Mouse (Mus musculus) ovary, postnatal 14 days (tissue): ENCODE results near the gene Pde4d.
A peak's percentile ranks its signal among the peaks of the same experiment; 100 is the strongest.

Experiments used
- DNase-seq: peaks from one replicate; pipeline ENCODE4 v3.0.0; 2022; ENCODE audit warnings: low spot score

The Pde4d gene

GRCm38 (mm10) chr13:109406341-109406740 lies 956.6 kb downstream of the Pde4d start:
- no peak for DNase-seq

- no peak for DNase-seq
These were observed 957.6 kb downstream of the Pde4d start for GRCm38 (mm10) chr13:109407371-109407770.

GRCm38 (mm10) chr13:109420426-109420825 lies 970.7 kb downstream of the Pde4d start:
- DNase-seq, result no peak

GRCm38 (mm10) chr13:109424906-109425305 lies 975.2 kb downstream of the Pde4d start:
- DNase-seq, result no peak

- DNase-seq, result no peak
These were observed 975.8 kb downstream of the Pde4d start for GRCm38 (mm10) chr13:109425548-109425947.

- DNase-seq, result no peak
These were observed 976.3 kb downstream of the Pde4d start for GRCm38 (mm10) chr13:109426058-109426457.

GRCm38 (mm10) chr13:109427541-109427940 lies 977.8 kb downstream of the Pde4d start:
- DNase-seq, result no peak

- no peak for DNase-seq
These were observed 979.8 kb downstream of the Pde4d start for GRCm38 (mm10) chr13:109429544-109429943.

- DNase-seq, result no peak
These were observed 987.6 kb downstream of the Pde4d start for GRCm38 (mm10) chr13:109437231-109437776.

GRCm38 (mm10) chr13:109439436-109440161 lies 989.9 kb downstream of the Pde4d start:
- no peak for DNase-seq

- peak; percentile 34 for DNase-seq
These were observed 990.6 kb downstream of the Pde4d start for GRCm38 (mm10) chr13:109440331-109440730.

GRCm38 (mm10) chr13:109440881-109441280 lies 991.1 kb downstream of the Pde4d start:
- DNase-seq, result peak; percentile 58

- DNase-seq, result peak; percentile 11
These were observed 991.7 kb downstream of the Pde4d start for GRCm38 (mm10) chr13:109441401-109441973.

- DNase-seq, result no peak
These were observed 996.4 kb downstream of the Pde4d start for GRCm38 (mm10) chr13:109446138-109446537.

GRCm38 (mm10) chr13:109448121-109448520 lies 998.4 kb downstream of the Pde4d start:
- no peak for DNase-seq

- no peak for DNase-seq
These were observed 1024.6 kb downstream of the Pde4d start for GRCm38 (mm10) chr13:109474344-109474743.

- DNase-seq, result peak; percentile 14
These were observed 1031.7 kb downstream of the Pde4d start for GRCm38 (mm10) chr13:109481446-109481845.

- DNase-seq, result no peak
These were observed 1036.4 kb downstream of the Pde4d start for GRCm38 (mm10) chr13:109486166-109486565.

- no peak for DNase-seq
These were observed 1037.6 kb downstream of the Pde4d start for GRCm38 (mm10) chr13:109487378-109487777.

- DNase-seq, result no peak
These were observed 1041.1 kb downstream of the Pde4d start for GRCm38 (mm10) chr13:109490853-109491252.

GRCm38 (mm10) chr13:109491829-109492228 lies 1042.1 kb downstream of the Pde4d start:
- no peak for DNase-seq

GRCm38 (mm10) chr13:109500336-109500735 lies 1050.6 kb downstream of the Pde4d start:
- DNase-seq, result no peak

GRCm38 (mm10) chr13:109502796-109503195 lies 1053.0 kb downstream of the Pde4d start:
- DNase-seq, result no peak
